Mouse (Mus musculus): ENCODE measurements around the gene Zrsr1. TPM values are rescaled to one million over a fixed set of nuclear protein-coding genes. Genes with fewer than 3 reads are reported as not detected.

Gene Zrsr1
- 1.8 and 2.2 TPM in 2 replicates for polyA plus RNA-seq (2015; fragmentation: Nextera tagmentation; extraction: Ambion mirVana)

DNA sequence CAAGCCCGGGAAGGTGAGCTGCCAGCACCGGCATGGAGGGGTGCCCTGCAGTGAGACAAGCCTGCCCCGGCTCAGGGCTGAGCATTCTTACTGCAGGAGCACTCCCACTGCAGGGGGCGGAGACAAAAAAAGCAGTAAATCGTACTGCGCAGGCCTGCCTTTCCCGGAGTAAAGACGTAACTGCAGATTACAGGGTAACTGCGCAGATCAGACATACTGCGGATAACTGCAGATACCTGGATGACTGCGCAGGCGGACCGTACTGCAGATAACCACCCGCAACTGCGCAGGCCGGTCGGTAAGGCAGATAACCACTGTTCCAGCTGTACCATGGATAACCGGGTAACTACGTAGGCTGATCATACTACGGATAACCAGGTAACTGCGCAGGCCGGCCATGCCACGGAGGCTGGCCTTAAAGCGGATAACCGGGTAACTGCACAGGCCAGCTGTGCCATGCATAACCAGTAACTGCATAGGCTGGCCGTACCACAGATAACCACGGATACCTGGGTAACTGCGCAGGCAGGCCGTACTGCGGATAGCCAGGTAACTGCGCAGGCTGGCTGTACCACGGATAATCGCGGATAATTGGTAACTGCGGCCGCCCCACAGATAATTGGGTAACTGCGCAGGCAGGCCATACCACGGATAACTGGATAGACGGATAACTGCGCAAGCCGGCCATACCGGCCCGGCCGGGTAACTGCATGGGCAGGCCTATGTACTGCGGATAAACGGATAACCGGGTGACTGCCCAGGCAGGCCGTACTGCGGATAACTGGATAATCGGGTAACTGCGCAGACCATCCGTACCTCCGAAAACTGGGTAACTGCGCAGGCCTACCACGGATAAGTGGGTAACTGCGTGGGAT, at the start of gene Zrsr1:
Gene Zrsr1, plus strand, starts transcription at position 171 of the 875 bp plus-strand sequence.
- peak within 1 kb of the TSS; percentile 52 for H3K9ac ChIP-seq (ENCODE audit: low read depth, low read length)

DNA sequence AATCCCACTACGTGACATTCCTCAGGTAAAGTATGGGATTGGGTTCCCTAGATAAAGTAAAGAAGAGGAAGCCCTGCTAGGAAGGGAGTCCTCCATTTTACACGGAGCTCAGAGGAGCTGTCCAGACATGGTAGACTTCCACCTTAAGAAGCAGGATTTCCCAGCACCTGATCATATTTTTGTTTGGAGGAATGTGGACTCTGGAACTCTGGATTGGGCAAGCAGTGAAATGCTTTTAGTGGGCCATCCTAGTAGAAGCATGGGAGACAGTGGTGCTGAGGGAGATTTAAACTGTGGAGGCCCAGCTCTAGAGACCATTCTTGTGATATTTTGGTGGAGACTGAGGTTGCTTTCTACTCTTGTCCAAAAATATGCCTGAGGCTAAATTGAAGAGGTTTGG, 49.3 kb upstream of the Zrsr1 start:
- 74% methylated on average over 2 of the region's 2 CpGs for WGBS
- no peaks in the 10 kb centered on the region for H3K4me1 ChIP-seq (ENCODE audit: control insufficient read depth, insufficient read depth, low read length)

More for the DNA sequence above, at the start of gene Zrsr1:
- Histone ChIP-seq H3K4me2 (ENCODE audit: low read depth, low read length) (peak within 1 kb of the TSS; percentile 60), H3K4me1 (ENCODE audit: control insufficient read depth, insufficient read depth, low read length) (no peaks in the 10 kb centered on the region), H3K27ac (ENCODE audit: low read length) (peak within 1 kb of the TSS; percentile 78), H3K9me3 (ENCODE audit: control insufficient read depth, low read length) (peaks cover 26% of the 10 kb centered on the region), H3K27me3 (replicated peaks; ENCODE audit: control insufficient read depth, insufficient read depth, low read length) (no peaks in the 10 kb centered on the region), H3K36me3 (ENCODE audit: control insufficient read depth, insufficient read depth, low read length) (peaks cover 18% of the 10 kb centered on the region), H3K4me3 (ENCODE audit: low read length) (peak within 1 kb of the TSS; percentile 58)
- 47% methylated on average over 56 of the region's 56 CpGs for WGBS
- peak; percentile 87 for ATAC-seq

DNA sequence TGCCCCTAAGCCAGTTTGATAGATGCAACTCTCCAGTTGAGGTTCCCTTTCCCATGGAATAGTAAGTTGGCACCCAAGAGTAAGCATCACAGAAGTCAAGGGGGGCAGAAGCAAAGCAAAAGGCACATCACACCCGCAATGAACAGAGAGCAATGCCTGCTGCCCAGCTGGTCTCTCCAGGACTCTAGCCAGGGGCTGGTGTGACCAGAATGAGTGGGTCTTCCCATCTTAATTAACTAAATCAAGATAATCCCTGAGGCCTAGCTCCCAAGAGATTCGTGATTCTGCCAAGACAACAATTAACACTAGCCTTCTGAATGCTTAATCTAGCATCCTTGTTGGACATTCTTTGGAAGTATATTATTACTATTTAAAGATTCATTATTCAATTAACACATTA, 48.2 kb upstream of the Zrsr1 start:
- H3K9ac ChIP-seq (ENCODE audit: low read depth, low read length): no peak overlapping the region
- H3K36me3 ChIP-seq (ENCODE audit: control insufficient read depth, insufficient read depth, low read length): no peaks in the 10 kb centered on the region
- 71% methylated on average over 2 of the region's 2 CpGs for WGBS
- no peaks in the 10 kb centered on the region for H3K27me3 ChIP-seq (replicated peaks; ENCODE audit: control insufficient read depth, insufficient read depth, low read length)
- H3K4me2 ChIP-seq (ENCODE audit: low read depth, low read length): no peak overlapping the region
- no peak overlapping the region for H3K27ac ChIP-seq (ENCODE audit: low read length)
- H3K9me3 ChIP-seq (ENCODE audit: control insufficient read depth, low read length): no peaks in the 10 kb centered on the region
- no peak overlapping the region for H3K4me3 ChIP-seq (ENCODE audit: low read length)
- no peaks in the 10 kb centered on the region for H3K4me1 ChIP-seq (ENCODE audit: control insufficient read depth, insufficient read depth, low read length)
- no peak for ATAC-seq

More for the DNA sequence above, 49.3 kb upstream of the Zrsr1 start:
- no peak overlapping the region for H3K4me2 ChIP-seq (ENCODE audit: low read depth, low read length)
- no peaks in the 10 kb centered on the region for H3K9me3 ChIP-seq (ENCODE audit: control insufficient read depth, low read length)
- H3K27ac ChIP-seq (ENCODE audit: low read length): no peak overlapping the region
- no peak for ATAC-seq
- no peak overlapping the region for H3K9ac ChIP-seq (ENCODE audit: low read depth, low read length)
- H3K36me3 ChIP-seq (ENCODE audit: control insufficient read depth, insufficient read depth, low read length): no peaks in the 10 kb centered on the region
- H3K27me3 ChIP-seq (replicated peaks; ENCODE audit: control insufficient read depth, insufficient read depth, low read length): no peaks in the 10 kb centered on the region
- H3K4me3 ChIP-seq (ENCODE audit: low read length): no peak overlapping the region

DNA sequence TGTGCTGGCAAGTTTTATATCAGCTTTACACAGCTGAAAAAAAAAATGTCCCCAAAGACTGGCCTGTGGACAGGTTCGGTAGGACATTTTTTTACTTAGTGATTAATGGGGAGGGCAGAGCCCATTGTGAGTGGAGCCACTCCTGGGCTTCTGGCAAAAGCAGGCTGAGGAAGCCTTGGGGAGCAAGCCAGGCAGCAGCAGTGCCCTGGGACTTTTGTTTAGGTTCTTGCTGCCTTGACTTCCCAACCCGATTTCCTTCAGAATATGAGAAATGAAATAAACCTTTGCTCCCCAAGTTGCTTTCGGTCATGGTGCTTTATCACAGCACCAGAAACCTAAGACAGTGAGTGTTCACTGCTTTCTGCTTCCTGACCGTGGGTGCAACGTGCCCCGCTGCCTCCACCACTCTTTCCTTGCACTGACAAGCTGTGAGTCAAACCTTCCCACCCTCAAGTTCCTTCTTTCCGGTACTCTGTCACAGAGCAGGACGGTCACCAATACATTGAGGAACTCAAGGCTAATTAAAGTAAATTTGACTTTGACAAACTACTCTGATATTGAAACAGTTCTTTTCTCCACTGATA, 43.1 kb upstream of the Zrsr1 start:
- ATAC-seq: no peak
- no peak overlapping the region for H3K9ac ChIP-seq (ENCODE audit: low read depth, low read length)
- no peak overlapping the region for H3K4me2 ChIP-seq (ENCODE audit: low read depth, low read length)
- no peaks in the 10 kb centered on the region for H3K4me1 ChIP-seq (ENCODE audit: control insufficient read depth, insufficient read depth, low read length)
- no peaks in the 10 kb centered on the region for H3K36me3 ChIP-seq (ENCODE audit: control insufficient read depth, insufficient read depth, low read length)
- no peaks in the 10 kb centered on the region for H3K27me3 ChIP-seq (replicated peaks; ENCODE audit: control insufficient read depth, insufficient read depth, low read length)
- WGBS: 68% methylated on average over 8 of the region's 8 CpGs
- no peak overlapping the region for H3K27ac ChIP-seq (ENCODE audit: low read length)
- H3K9me3 ChIP-seq (ENCODE audit: control insufficient read depth, low read length): no peaks in the 10 kb centered on the region
- no peak overlapping the region for H3K4me3 ChIP-seq (ENCODE audit: low read length)

DNA sequence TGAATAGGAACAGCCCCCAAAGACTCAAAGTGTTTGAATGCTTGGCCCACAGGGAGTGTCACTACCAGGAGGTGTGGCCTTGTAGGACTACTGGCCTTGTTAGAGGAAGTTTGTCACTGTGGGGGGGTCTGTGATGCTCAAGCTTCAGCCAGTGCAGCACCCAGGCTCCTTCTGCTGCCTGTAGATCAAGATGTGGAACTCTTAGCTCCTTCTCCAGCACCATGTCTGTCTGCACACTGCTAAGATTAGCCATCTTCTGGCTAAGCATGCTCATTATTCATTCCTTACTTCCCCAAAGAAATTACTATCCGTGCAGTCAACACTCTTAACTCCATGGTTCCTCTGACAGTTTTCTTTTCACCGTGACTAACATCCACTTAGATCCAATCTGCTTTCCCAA, 41.7 kb upstream of the Zrsr1 start:
- 69% methylated on average over 2 of the region's 2 CpGs for WGBS
- Histone ChIP-seq H3K36me3 (ENCODE audit: control insufficient read depth, insufficient read depth, low read length) (no peaks in the 10 kb centered on the region), H3K4me3 (ENCODE audit: low read length) (no peak overlapping the region), H3K9me3 (ENCODE audit: control insufficient read depth, low read length) (no peaks in the 10 kb centered on the region), H3K4me2 (ENCODE audit: low read depth, low read length) (no peak overlapping the region), H3K4me1 (ENCODE audit: control insufficient read depth, insufficient read depth, low read length) (no peaks in the 10 kb centered on the region), H3K27me3 (replicated peaks; ENCODE audit: control insufficient read depth, insufficient read depth, low read length) (no peaks in the 10 kb centered on the region), H3K27ac (ENCODE audit: low read length) (no peak overlapping the region), H3K9ac (ENCODE audit: low read depth, low read length) (no peak overlapping the region)
- no peak for ATAC-seq

DNA sequence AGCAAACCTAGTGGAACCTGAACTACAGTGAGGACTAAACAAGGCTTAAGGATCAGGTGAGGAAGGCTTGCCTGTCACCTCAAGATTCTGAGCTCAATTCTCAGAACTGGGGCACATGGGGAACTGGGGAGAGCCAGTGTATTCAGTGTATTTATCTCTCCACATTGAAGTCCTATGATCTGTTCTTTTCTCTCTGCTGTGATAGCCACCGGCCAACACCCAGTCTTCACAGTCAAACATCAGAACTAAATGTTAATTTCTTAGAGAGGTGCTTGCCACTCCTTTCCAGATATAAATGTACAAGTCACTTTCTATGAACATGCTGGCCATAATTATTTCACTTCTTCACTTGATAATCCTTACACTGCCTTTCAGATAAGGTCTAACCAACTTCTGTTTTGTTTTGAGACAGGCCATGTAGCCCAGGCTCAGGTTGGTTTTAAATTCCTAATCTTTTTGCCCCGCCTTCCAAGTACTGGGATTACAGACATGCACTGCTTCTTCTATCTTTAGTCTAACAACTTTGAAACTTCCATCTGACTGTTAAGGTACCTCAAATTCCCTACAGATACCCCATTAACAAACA, 40.4 kb upstream of the Zrsr1 start:
- Histone ChIP-seq H3K36me3 (ENCODE audit: control insufficient read depth, insufficient read depth, low read length) (no peaks in the 10 kb centered on the region), H3K27ac (ENCODE audit: low read length) (no peak overlapping the region), H3K9ac (ENCODE audit: low read depth, low read length) (no peak overlapping the region), H3K4me1 (ENCODE audit: control insufficient read depth, insufficient read depth, low read length) (no peaks in the 10 kb centered on the region), H3K9me3 (ENCODE audit: control insufficient read depth, low read length) (no peaks in the 10 kb centered on the region), H3K4me3 (ENCODE audit: low read length) (no peak overlapping the region), H3K27me3 (replicated peaks; ENCODE audit: control insufficient read depth, insufficient read depth, low read length) (no peaks in the 10 kb centered on the region), H3K4me2 (ENCODE audit: low read depth, low read length) (no peak overlapping the region)
- no peak for ATAC-seq
- 90% methylated on average over 2 of the region's 2 CpGs for WGBS

DNA sequence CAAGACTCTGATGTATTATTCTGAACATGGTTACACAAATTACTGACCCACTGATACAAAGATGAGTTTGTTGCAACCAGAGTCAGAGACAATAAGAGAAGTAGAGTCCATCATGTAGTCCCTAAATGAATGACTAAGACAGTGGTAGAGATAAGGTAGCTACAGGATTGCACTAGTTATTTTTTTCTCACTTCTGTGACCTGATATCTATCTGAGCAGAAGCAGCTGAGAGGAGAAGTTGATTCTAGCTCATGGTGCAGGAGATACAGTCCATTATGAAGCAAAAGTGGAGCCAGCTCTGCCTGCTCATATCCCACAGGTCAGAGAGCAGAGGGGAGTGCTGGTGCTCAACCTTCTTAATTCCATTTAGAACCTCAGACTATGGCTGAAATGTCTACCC, 39.6 kb upstream of the Zrsr1 start:
- Histone ChIP-seq H3K9me3 (ENCODE audit: control insufficient read depth, low read length) (no peaks in the 10 kb centered on the region), H3K36me3 (ENCODE audit: control insufficient read depth, insufficient read depth, low read length) (no peaks in the 10 kb centered on the region), H3K27ac (ENCODE audit: low read length) (no peak overlapping the region), H3K9ac (ENCODE audit: low read depth, low read length) (no peak overlapping the region), H3K4me3 (ENCODE audit: low read length) (no peak overlapping the region), H3K27me3 (replicated peaks; ENCODE audit: control insufficient read depth, insufficient read depth, low read length) (no peaks in the 10 kb centered on the region), H3K4me2 (ENCODE audit: low read depth, low read length) (no peak overlapping the region), H3K4me1 (ENCODE audit: control insufficient read depth, insufficient read depth, low read length) (no peaks in the 10 kb centered on the region)
- ATAC-seq: no peak

DNA sequence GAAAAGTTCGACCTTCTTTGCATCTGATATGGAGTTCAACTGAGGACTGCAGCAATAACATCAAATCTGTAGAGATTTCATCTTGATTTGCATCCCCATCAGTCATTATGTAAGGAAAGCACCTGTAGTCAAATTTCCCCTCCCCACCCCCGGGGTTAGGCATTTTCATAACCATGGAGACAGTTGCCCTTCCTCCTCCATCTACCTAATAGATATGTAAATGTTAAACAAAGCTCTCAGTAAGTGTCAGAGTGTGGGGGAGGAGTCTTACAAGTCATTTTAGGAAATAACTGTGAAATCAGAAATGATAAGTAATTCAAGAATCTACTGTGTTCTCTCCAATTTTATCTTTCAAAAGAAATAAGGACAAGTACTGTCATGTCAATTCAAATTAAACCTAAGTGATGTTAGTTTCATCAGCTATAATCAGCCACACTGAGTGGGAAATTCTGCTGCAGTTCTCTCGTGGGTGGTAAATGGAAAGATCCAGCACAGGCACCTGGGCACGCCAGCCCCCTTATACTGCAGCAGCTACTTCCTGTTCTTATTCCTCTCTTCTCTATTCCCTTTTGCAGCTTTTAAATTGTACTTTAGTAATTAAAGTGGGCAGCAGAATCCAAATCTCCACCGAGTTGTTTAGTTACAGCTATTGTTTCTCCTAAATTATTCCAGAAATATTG, 35.2 kb upstream of the Zrsr1 start:
- H3K9me3 ChIP-seq (ENCODE audit: control insufficient read depth, low read length): no peaks in the 10 kb centered on the region
- ATAC-seq: no peak
- WGBS: 57% methylated on average over 5 of the region's 5 CpGs
- H3K27ac ChIP-seq (ENCODE audit: low read length): no peak overlapping the region
- H3K4me1 ChIP-seq (ENCODE audit: control insufficient read depth, insufficient read depth, low read length): no peaks in the 10 kb centered on the region
- no peak overlapping the region for H3K4me2 ChIP-seq (ENCODE audit: low read depth, low read length)
- no peaks in the 10 kb centered on the region for H3K36me3 ChIP-seq (ENCODE audit: control insufficient read depth, insufficient read depth, low read length)
- no peak overlapping the region for H3K9ac ChIP-seq (ENCODE audit: low read depth, low read length)
- no peaks in the 10 kb centered on the region for H3K27me3 ChIP-seq (replicated peaks; ENCODE audit: control insufficient read depth, insufficient read depth, low read length)
- no peak overlapping the region for H3K4me3 ChIP-seq (ENCODE audit: low read length)

DNA sequence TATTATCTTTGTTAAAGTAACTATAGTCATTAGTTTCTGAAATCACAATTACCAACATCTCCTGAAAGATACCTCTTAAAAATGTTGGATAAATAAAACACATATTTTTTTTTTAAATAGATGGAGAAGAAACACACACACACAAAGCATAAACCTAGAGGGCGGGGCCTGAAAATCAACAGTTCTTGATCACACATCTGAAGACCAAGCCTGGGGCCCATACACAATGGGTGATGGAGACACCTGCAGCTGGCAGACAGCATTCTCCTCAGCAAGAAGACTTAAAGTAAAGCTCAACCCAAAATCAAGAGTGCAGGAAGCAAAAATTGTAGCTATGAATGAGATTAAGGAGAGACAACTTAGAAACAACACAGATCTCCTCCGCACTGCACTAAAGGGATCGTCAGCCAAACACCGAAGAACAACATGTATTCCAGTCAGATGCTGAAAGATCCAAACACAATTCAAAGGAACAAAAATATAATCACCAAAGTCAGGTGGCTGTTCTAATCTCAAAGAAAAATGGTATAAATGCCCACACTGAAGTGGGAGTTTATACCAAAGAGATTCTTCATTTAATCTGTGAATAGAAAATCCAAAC, 34.0 kb upstream of the Zrsr1 start:
- no peaks in the 10 kb centered on the region for H3K36me3 ChIP-seq (ENCODE audit: control insufficient read depth, insufficient read depth, low read length)
- no peaks in the 10 kb centered on the region for H3K4me1 ChIP-seq (ENCODE audit: control insufficient read depth, insufficient read depth, low read length)
- H3K9ac ChIP-seq (ENCODE audit: low read depth, low read length): no peak overlapping the region
- no peak for ATAC-seq
- 94% methylated on average over 4 of the region's 4 CpGs for WGBS
- H3K27me3 ChIP-seq (replicated peaks; ENCODE audit: control insufficient read depth, insufficient read depth, low read length): no peaks in the 10 kb centered on the region
- H3K9me3 ChIP-seq (ENCODE audit: control insufficient read depth, low read length): no peaks in the 10 kb centered on the region
- no peak overlapping the region for H3K4me2 ChIP-seq (ENCODE audit: low read depth, low read length)
- no peak overlapping the region for H3K27ac ChIP-seq (ENCODE audit: low read length)
- no peak overlapping the region for H3K4me3 ChIP-seq (ENCODE audit: low read length)

All from intestine, embryonic 16.5 days (tissue).